Mouse (Mus musculus) bone marrow macrophage, adult 2 months (primary cell): ENCODE results near the gene Gm45213.

Experiments used
- CTCF ChIP-seq: IDR thresholded peaks from 2 replicates; pipeline ENCODE4 v1.5.1; 2012; ENCODE audit warnings: low read depth, mild to moderate bottlenecking, low read length, moderate library complexity
- POLR2A ChIP-seq: IDR thresholded peaks from 2 replicates; pipeline ENCODE4 v1.6.1; 2012; ENCODE audit warnings: mild to moderate bottlenecking, low read depth, low read length, borderline replicate concordance

DNA sequence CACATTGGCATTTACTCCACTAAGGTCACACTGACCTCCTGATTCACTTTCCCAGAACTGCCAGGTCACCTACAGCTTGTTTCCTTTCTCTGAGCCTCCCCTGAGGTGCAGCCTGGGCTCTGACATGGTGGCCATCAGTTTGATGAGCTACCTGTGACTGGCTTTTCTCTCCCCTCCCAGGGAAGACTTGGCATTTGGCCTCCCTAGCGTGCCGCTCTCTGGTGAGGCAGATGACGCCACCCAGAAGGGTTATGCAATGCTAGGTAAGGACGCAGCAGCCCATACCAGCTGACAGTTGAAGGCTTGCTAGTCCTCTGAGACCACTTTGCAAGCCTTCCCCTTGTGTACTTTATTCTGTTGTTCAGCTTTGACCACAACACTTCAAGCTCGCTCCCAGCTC, 40.0 kb upstream of the Gm45213 start:
- TF ChIP-seq POLR2A = no peak
- TF ChIP-seq CTCF = no peak
